Mouse (Mus musculus): ENCODE results near the gene Smok2a.
"Not testable (repeated sequence)": the region's sequence is repeated elsewhere in the genome, so short reads cannot be mapped to it uniquely, and the experiment has no call there.

DNA sequence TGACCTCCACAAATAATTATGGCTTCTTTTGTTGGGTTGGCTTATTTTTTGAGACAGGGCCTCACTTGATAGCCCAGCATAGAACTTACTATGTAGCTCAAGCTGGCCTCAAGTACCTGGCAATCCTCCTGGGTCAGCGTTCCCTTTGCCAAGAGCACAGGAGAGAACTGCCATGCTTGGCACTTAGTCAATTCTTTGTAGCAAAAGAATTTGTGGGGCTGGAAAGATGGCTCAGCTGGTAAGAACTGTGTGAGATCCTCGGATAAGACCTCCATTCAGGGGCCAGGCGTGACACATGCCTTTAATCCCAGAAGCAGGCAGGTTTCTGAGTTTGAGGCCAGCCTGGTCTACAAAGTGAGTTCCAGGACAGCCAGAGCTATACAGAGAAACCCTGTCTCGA is 24.5 kb upstream of the Smok2a start:
- TF ChIP-seq CTCF (IDR thresholded peaks at IDR 0.05; ENCODE audit: low read depth, low read length); POLR2A (IDR thresholded peaks at IDR 0.05; ENCODE audit: borderline replicate concordance, low read depth, low read length): not testable (repeated sequence)
